Mouse (Mus musculus) hindbrain, embryonic 12.5 days (tissue): ENCODE data around the gene Dcbld1. TPM values are rescaled to one million over a fixed set of nuclear protein-coding genes. Genes with fewer than 3 reads are reported as not detected.
"Not testable (repeated sequence)": the region's sequence is repeated elsewhere in the genome, so short reads cannot be mapped to it uniquely, and the experiment has no call there.

Experiments
- ATAC-seq: fragments of 200-750 bp; cut with Nextera tagmentation; 2 replicates; pipeline ENCODE4 v1.8.0; 2017; ENCODE audit warnings: moderate TSS enrichment; ENCODE audit not compliant: low FRiP score
- H3K27ac ChIP-seq: fragments of 300-500 bp; sonication (generic); 2 replicates; pipeline ENCODE4 v1.5.1; 2016; ENCODE audit warnings: mild to moderate bottlenecking
- H3K27me3 ChIP-seq: fragments of 300-500 bp; sonication (generic); 2 replicates; pipeline ENCODE4 v1.6.1; 2016; ENCODE audit warnings: mild to moderate bottlenecking
- H3K36me3 ChIP-seq: fragments of 300-500 bp; sonication (generic); 2 replicates; pipeline ENCODE4 v1.6.1; 2016; ENCODE audit warnings: mild to moderate bottlenecking
- H3K4me1 ChIP-seq: fragments of 300-500 bp; sonication (generic); 2 replicates; pipeline ENCODE4 v1.6.1; 2016
- H3K4me2 ChIP-seq: fragments of 300-500 bp; sonication (generic); replicated peaks from 2 replicates; pipeline ENCODE4 v1.6.1; 2016; ENCODE audit warnings: mild to moderate bottlenecking
- H3K4me3 ChIP-seq: fragments of 300-500 bp; sonication (generic); 2 replicates; pipeline ENCODE4 v1.5.1; 2016; ENCODE audit warnings: mild to moderate bottlenecking
- H3K9ac ChIP-seq: fragments of 300-500 bp; sonication (generic); 2 replicates; pipeline ENCODE4 v1.6.1; 2016; ENCODE audit warnings: mild to moderate bottlenecking, moderate library complexity
- H3K9me3 ChIP-seq: fragments of 300-500 bp; sonication (generic); replicated peaks from 2 replicates; pipeline ENCODE4 v1.6.1; 2016; ENCODE audit warnings: mild to moderate bottlenecking
- WGBS: fragments of 180-500 bp; shearing (Covaris S2); methylation state at CpG from one replicate; pipeline ENCODE4 v1.1.7; 2016; 5-methylcytosine and 5-hydroxymethylcytosine counted together
- polyA plus RNA-seq: library from polyadenylated mRNA; unstranded; fragments of >200 nt; fragmentation: Nextera tagmentation; extraction: Ambion mirVana; gene quantifications from 2 replicates; pipeline ENCODE4 v1.2.1, GENCODE M21; 2016

Gene Dcbld1
- polyA plus RNA-seq, 1 experiment from 2014 or later: 27.5 TPM

DNA sequence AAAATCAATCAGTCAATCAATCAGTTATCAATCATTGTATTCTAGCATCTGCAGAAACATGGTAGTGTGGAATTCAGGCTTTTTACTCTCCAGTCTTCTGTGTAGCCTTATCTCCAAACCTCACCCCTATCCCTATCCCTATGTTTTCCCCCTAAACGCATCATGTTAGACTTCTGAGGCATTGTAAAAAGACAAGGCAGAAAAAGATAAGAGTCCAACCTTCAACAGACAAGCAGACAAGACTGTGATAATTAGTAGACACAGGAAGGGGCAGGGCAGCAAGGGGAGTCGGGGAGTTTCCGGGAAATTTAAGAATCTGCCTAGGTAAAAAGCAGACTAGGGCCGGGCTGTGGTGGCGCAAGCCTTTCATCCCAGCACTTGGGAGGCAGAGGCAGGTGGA lies 38.0 kb downstream of the Dcbld1 start:
- H3K4me3 ChIP-seq: no peak overlapping the region
- no peak overlapping the region for H3K27ac ChIP-seq
- H3K9ac ChIP-seq: no peak overlapping the region
- H3K4me2 ChIP-seq: no peak overlapping the region
- 89% methylated on average over 5 of the region's 5 CpGs for WGBS
- H3K4me1 ChIP-seq: peaks cover 19% of the 10 kb centered on the region
- no peak for ATAC-seq
- H3K9me3 ChIP-seq: no peaks in the 10 kb centered on the region
- H3K27me3 ChIP-seq: no peaks in the 10 kb centered on the region
- H3K36me3 ChIP-seq: no peaks in the 10 kb centered on the region

DNA sequence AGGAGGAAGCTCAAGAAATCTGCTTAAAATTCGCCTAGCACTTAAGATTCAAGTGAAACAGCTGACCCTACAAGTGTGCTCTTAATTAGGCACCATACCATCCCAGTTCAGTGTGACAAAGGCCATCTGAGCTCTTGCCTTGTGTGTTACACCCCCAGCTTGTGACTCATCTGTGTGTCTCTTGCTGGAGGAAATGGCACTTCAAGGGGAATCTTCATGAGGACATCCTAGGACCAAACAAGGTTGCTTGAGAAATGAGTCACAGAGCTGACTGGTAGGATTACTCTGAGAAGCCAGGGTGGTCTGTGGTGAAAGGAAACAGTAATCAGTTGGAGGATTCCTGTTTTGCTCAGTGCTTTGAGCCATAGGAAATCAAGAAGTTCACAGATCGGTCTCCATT lies 39.6 kb downstream of the Dcbld1 start:
- Histone ChIP-seq H3K9me3 (no peaks in the 10 kb centered on the region), H3K4me2 (no peak overlapping the region), H3K36me3 (no peaks in the 10 kb centered on the region), H3K4me3 (no peak overlapping the region), H3K27ac (no peak overlapping the region), H3K9ac (no peak overlapping the region), H3K4me1 (peaks cover 19% of the 10 kb centered on the region), H3K27me3 (no peaks in the 10 kb centered on the region)
- WGBS: 66% methylated on average over 2 of the region's 2 CpGs
- no peak for ATAC-seq

DNA sequence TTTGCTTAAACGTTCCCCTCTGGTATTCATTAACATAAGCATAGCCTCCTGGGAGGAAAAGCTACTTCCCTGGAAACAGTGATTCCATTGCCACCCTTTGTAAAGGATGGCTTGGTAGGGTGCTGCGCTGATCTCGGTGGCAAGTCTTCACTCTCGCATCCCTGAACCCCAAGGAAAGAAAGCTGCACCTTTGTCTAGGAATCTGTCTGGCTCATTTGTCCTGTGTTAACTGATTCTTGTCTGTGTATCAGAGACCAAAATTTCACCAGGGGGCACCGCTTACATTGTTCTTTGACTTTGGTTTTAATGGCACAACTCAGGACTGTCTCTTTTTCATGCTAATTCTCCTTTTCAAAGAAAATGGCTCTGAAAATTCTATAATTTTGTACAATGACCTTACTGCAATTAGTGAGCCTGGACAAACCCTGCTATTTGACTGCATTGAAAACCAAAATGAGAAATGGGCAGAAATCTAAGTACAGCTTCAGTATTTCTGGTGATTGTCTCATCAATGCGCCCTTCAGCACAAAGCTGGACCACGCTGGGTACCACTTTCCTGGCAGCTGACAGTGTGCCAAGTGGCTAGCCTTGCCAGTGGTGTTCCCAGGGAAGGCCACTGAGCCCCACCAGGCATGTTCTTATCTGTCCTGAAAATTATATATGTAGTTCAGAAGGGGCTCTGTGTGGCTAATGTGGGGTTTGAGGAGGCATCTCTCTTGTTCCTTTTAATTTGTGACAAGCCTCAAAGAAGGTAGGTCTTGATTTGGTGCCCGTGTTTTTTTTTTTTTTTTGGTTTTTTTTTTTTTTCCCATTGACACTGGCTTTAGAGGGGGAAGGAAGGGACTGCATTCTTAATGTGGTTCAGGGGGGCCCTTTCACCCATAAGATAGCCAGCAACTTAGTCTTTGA lies 40.8 kb downstream of the Dcbld1 start:
- Histone ChIP-seq H3K4me3 (no peak overlapping the region), H3K9me3 (no peaks in the 10 kb centered on the region), H3K27ac (peak overlapping the region; percentile 25; the same call in 1 of the 2 replicates), H3K27me3 (no peaks in the 10 kb centered on the region), H3K36me3 (no peaks in the 10 kb centered on the region), H3K4me1 (peaks cover 19% of the 10 kb centered on the region), H3K9ac (no peak overlapping the region), H3K4me2 (no peak overlapping the region)
- WGBS: 17% methylated on average over 8 of the region's 8 CpGs
- peak; percentile 65; the same call in 1 of the 2 replicates for ATAC-seq

DNA sequence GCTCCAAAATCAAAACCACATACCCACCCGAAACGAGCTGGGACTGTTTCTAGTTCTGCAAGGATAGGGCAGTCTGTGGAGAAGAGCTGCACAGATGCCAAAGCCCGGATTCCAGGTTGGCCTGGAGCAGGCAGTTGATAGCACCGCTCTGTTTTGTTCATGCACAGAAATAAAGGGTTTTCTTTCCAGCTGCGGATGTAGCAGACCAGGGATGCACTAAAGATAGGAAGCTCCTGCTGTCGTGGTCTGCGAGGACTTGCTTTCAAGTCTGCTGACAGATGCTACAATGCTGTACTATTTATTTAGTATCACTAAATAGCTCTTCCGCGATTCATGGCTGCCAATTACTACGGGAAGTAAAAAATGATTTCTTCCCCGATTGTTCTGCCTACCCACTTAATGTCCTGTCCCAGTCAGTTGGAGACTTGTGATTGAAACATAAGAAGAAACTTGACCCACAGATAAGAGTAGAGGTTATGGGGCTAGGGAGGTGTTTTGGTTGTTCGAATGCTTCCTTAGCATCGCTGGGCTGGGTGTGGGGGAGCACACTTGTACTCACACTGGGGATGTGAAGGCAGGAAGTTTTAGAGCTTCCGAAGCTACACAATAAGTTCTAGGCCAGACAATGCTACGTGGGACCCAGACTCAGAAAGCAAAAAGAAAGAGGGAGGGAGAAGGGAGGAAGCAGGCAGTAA lies 41.6 kb downstream of the Dcbld1 start:
- no peaks in the 10 kb centered on the region for H3K36me3 ChIP-seq
- 44% methylated on average over 15 of the region's 15 CpGs for WGBS
- no peaks in the 10 kb centered on the region for H3K9me3 ChIP-seq
- H3K27me3 ChIP-seq: no peaks in the 10 kb centered on the region
- no peak overlapping the region for H3K4me3 ChIP-seq
- H3K27ac ChIP-seq: peak overlapping the region; percentile 35; the same call in 1 of the 2 replicates
- H3K4me2 ChIP-seq: no peak overlapping the region
- no peak overlapping the region for H3K9ac ChIP-seq
- peaks cover 19% of the 10 kb centered on the region for H3K4me1 ChIP-seq
- ATAC-seq: 0 out of 2 replicates have a peak, but pooled peaks have one; percentile 17

DNA sequence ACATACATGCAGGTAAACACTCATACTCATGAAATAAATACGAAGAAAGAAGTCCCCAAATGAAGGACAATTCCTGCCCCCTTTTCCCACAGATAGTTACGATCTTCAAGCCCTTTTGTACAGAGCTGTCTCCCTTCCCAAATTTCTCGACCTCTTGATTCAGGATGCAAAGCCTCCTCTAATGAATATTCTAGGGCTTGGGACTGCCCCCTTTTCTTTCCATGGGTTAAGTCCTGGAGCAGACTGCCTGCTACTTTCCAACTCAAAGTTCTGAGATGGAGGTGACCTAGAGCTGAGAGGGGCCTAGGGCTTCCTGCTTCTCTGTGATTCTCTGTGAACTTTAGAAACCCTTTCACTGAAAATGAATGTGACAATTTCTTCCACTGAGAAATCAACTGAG lies 43.2 kb downstream of the Dcbld1 start:
- no peak for ATAC-seq
- no peaks in the 10 kb centered on the region for H3K9me3 ChIP-seq
- no peak overlapping the region for H3K27ac ChIP-seq
- H3K4me3 ChIP-seq: no peak overlapping the region
- H3K4me2 ChIP-seq: no peak overlapping the region
- H3K4me1 ChIP-seq: peaks cover 19% of the 10 kb centered on the region
- no peaks in the 10 kb centered on the region for H3K36me3 ChIP-seq
- WGBS: 83% methylated on average over 3 of the region's 3 CpGs
- no peak overlapping the region for H3K9ac ChIP-seq
- H3K27me3 ChIP-seq: no peaks in the 10 kb centered on the region

DNA sequence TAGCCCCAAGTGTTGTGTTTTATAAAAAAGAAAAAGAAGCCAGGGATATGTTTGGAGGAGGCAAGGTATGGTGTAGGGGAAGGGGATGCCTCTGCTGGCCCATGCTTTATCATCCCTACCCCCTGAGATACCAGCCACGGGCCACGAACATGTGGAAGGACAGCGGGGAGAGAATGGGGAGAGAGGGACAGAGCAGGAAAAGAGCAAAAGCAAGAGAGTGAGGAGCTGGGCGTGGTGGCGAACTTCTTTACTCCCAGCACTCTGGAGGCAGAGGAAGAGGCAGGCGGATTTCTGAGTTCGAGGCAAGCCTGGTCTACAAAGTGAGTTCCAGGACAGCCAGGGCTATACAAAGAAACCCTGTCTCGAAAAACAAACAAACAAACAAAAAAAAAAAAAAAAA lies 44.1 kb downstream of the Dcbld1 start:
- 93% methylated on average over 8 of the region's 8 CpGs for WGBS
- not testable (repeated sequence) for ATAC-seq

DNA sequence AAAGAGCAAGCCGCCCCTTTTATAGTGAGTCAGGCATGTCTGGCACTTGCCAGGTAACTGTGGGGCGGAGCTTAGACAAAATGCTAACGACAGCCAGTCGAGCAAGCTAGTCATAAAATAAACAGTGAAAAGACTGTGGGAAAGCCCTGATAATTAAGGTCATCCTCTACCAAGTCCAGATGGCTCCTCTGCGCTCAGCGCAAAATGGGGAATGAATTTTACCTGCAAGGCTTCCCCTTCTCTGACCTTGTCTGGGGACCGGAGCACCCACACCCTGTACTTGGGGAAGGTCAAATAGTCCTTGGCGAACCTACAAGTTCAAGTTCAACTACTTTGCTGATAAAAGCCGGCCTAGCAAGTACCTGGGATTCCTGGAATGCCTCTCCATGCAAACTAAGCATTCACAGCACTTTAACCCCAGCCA lies 44.6 kb downstream of the Dcbld1 start:
- Histone ChIP-seq H3K9ac (no peak overlapping the region), H3K9me3 (no peaks in the 10 kb centered on the region), H3K27me3 (no peaks in the 10 kb centered on the region), H3K36me3 (no peaks in the 10 kb centered on the region), H3K4me1 (peaks cover 14% of the 10 kb centered on the region), H3K4me3 (no peak overlapping the region), H3K27ac (no peak overlapping the region), H3K4me2 (no peak overlapping the region)
- no peak for ATAC-seq
- 91% methylated on average over 9 of the region's 9 CpGs for WGBS

More for the DNA sequence above, 44.1 kb downstream of the Dcbld1 start:
- H3K9me3 ChIP-seq, H3K36me3 ChIP-seq, H3K4me2 ChIP-seq, H3K9ac ChIP-seq, H3K27ac ChIP-seq, H3K4me3 ChIP-seq, H3K27me3 ChIP-seq: not testable (repeated sequence)
- H3K4me1 ChIP-seq: peaks cover 19% of the 10 kb centered on the region

DNA sequence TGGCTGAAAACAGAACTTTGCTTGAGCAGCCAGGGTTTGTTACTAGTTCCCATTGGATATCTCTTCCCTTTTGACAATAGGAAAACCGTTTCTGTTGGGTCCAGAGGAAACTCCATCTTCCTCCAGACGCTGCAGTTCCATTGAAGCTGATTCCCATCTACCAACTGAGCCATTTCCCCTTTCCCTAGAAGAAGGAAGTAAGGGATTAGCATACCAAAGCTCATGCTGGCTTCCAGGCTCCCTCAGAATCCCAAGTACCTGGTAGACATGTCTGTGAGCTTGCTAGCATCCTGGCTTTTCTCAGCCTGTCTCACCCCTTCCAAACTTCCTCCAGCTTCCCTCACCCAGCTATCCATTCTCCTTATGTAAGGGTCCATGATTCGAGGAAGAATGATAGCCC lies 45.4 kb downstream of the Dcbld1 start:
- 62% methylated on average over 3 of the region's 3 CpGs for WGBS
- no peaks in the 10 kb centered on the region for H3K36me3 ChIP-seq
- H3K9me3 ChIP-seq: no peaks in the 10 kb centered on the region
- H3K4me3 ChIP-seq: no peak overlapping the region
- no peak overlapping the region for H3K27ac ChIP-seq
- no peak overlapping the region for H3K4me2 ChIP-seq
- no peak overlapping the region for H3K9ac ChIP-seq
- ATAC-seq: no peak
- peaks cover 12% of the 10 kb centered on the region for H3K4me1 ChIP-seq
- no peaks in the 10 kb centered on the region for H3K27me3 ChIP-seq

DNA sequence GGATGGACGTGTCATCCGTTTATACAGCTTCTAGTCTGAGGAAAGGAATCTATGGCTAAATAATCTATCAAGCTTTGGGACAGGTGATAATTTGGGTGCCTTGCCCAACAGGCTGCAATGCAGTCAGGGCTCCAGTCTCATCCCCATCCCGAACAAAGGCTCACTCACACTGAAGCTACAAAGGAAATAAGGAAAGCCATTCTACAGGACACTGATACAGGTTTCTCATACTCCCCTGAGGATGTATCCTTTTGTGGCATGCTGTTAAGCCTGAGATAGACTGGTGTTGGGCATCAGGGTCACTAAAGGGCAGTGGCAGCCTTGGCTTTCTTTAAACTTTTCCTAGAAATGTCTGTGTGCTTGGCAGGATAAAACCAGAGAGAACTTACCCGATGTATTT lies 46.5 kb downstream of the Dcbld1 start:
- Histone ChIP-seq H3K27ac (no peak overlapping the region), H3K4me2 (no peak overlapping the region), H3K4me1 (peaks cover 6% of the 10 kb centered on the region), H3K9ac (no peak overlapping the region), H3K27me3 (no peaks in the 10 kb centered on the region), H3K4me3 (no peak overlapping the region), H3K36me3 (no peaks in the 10 kb centered on the region), H3K9me3 (no peaks in the 10 kb centered on the region)
- 95% methylated on average over 4 of the region's 4 CpGs for WGBS
- no peak for ATAC-seq

DNA sequence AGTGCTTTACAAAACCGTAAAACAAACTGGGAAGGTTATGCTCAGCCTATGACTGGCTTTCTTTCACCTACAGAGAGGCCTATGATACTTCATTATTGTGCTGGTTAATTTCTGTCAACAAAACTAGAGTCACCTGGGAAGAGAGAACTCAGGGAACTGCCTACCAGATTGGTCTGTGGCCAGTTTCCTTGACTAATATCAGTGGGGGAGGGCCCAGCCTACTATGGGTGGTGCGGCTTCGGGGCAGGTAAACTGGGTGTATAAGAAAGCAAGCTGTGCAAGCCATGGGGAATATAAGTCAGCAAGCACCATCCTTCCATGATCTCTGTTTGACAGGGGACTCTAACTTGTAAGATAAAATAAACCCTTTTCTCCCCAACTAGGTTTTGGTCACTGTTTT lies 47.2 kb downstream of the Dcbld1 start:
- H3K27me3 ChIP-seq: no peaks in the 10 kb centered on the region
- no peak overlapping the region for H3K4me2 ChIP-seq
- no peaks in the 10 kb centered on the region for H3K36me3 ChIP-seq
- H3K4me3 ChIP-seq: no peak overlapping the region
- no peak overlapping the region for H3K27ac ChIP-seq
- 100% methylated on average over 3 of the region's 3 CpGs for WGBS
- no peak for ATAC-seq
- no peak overlapping the region for H3K9ac ChIP-seq
- H3K4me1 ChIP-seq: no peaks in the 10 kb centered on the region
- H3K9me3 ChIP-seq: no peaks in the 10 kb centered on the region

DNA sequence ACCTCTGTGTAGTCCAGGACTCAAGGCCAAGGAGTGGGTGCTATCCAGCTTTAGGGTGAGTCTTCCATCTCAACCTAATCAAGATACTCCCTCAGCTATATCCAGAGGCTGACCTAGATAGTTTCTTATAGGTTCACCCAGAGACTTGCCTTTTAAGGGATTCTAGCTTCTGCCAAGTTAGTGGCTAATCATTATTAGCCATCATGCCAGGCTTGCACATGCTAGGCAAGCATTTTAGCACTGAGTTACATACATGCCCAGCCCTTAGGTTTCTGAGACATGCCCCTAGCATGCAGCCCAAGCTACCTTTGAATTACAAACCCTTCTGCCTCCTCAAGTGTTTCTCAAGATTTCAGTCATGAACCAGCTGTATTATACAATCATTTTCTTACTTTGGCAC lies 47.9 kb downstream of the Dcbld1 start:
- Histone ChIP-seq H3K4me3 (no peak overlapping the region), H3K36me3 (no peaks in the 10 kb centered on the region), H3K4me2 (no peak overlapping the region), H3K27me3 (no peaks in the 10 kb centered on the region), H3K9me3 (no peaks in the 10 kb centered on the region), H3K27ac (no peak overlapping the region), H3K4me1 (no peaks in the 10 kb centered on the region), H3K9ac (no peak overlapping the region)
- no peak for ATAC-seq

DNA sequence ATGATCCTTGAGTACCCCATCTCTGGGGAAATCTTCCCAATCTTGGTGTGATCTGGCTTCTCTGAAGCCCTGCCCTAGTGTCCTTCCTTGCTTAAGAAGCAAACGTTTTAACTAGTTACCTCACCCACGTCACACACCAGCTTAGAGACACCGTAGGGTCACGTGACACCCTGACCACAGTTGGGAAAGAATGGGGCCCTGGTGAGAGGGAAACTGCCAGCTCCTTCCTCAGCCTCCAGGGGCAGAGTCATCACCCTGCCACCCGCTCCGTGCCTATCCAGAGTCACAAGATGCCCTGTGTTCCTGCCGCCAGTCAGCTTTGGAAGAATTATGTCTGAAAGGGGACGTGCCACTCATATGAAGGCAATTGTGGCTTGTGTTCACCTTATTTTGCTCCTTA lies 51.2 kb downstream of the Dcbld1 start:
- no peak for ATAC-seq
- WGBS: 70% methylated on average over 8 of the region's 8 CpGs

More for the DNA sequence above, 51.2 kb downstream of the Dcbld1 start:
- no peaks in the 10 kb centered on the region for H3K27me3 ChIP-seq
- no peak overlapping the region for H3K4me2 ChIP-seq
- H3K4me3 ChIP-seq: no peak overlapping the region
- H3K9ac ChIP-seq: no peak overlapping the region
- 0 out of 2 replicates have a peak, but pooled peaks cover 3% of the 10 kb centered on the region for H3K36me3 ChIP-seq
- H3K9me3 ChIP-seq: no peaks in the 10 kb centered on the region
- no peaks in the 10 kb centered on the region for H3K4me1 ChIP-seq
- H3K27ac ChIP-seq: no peak overlapping the region
